Mouse (Mus musculus) ES-E14 (cell line): ENCODE measurements at regions not wholly inside any gene's neighbourhood (a gene's known extent, or its start where the extent isn't known, plus 50 kb on each side); places are given as distances from the start of the nearest gene placed in this dataset.

ENCODE experiments used
- DNase-seq: peaks from one replicate; pipeline ENCODE4 v3.0.0-alpha.2; 2013; ENCODE audit warnings: low read depth, low spot score
- H3K27ac ChIP-seq: 2 replicates; pipeline ENCODE4 v1.5.1; 2012; ENCODE audit warnings: low read depth, mild to moderate bottlenecking, low read length, moderate library complexity, mixed read lengths; ENCODE audit not compliant: poor library complexity, insufficient read depth, severe bottlenecking
- H3K36me3 ChIP-seq: 2 replicates; pipeline ENCODE4 v1.6.1; 2012; ENCODE audit warnings: mild to moderate bottlenecking, low read length, moderate library complexity, mixed read lengths; ENCODE audit not compliant: control insufficient read depth, poor library complexity, insufficient read depth, severe bottlenecking
- H3K4me1 ChIP-seq, 2 experiments: fragments of 150-350 bp in 1 of 2; sonication (generic) in 1 of 2; 2 replicates each; pipeline ENCODE4 v1.6.1; 2012; ENCODE audit warnings: low read length in 2 of 2, mild to moderate bottlenecking in 1 of 2, mixed read lengths in 1 of 2; ENCODE audit not compliant: control insufficient read depth in 2 of 2, insufficient read depth in 2 of 2, poor library complexity in 1 of 2
- H3K4me3 ChIP-seq, 2 experiments: fragments of 150-350 bp in 1 of 2; sonication (generic) in 1 of 2; 2 replicates each; pipeline ENCODE4 v1.5.1; 2012; ENCODE audit warnings: low read length in 2 of 2, low read depth in 1 of 2, mild to moderate bottlenecking in 1 of 2, mixed read lengths in 1 of 2; ENCODE audit not compliant: insufficient read depth in 1 of 2, poor library complexity in 1 of 2, severe bottlenecking in 1 of 2
- H3K9ac ChIP-seq: 2 replicates; pipeline ENCODE4 v1.6.1; 2012; ENCODE audit warnings: low read depth, mild to moderate bottlenecking, low read length, mixed read lengths; ENCODE audit not compliant: poor library complexity, insufficient read depth, severe bottlenecking
- H3K9me3 ChIP-seq: fragments of 150-350 bp; sonication (generic); 2 replicates; pipeline ENCODE4 v1.6.1; 2012; ENCODE audit warnings: low read depth, mild to moderate bottlenecking, low read length; ENCODE audit not compliant: control insufficient read depth, insufficient read depth
- CHD2 ChIP-seq: IDR thresholded peaks from 2 replicates; pipeline ENCODE4 v1.6.1; 2014; ENCODE audit warnings: mild to moderate bottlenecking, low read depth, low read length, inconsistent platforms
- HCFC1 ChIP-seq: IDR thresholded peaks from 2 replicates; pipeline ENCODE4 v1.6.1; 2012; ENCODE audit warnings: low read length, inconsistent platforms, borderline replicate concordance; ENCODE audit not compliant: insufficient read depth
- MAFK ChIP-seq: IDR thresholded peaks from 2 replicates; pipeline ENCODE4 v1.6.1; 2014; ENCODE audit warnings: mild to moderate bottlenecking, low read depth, low read length, inconsistent platforms; ENCODE audit not compliant: insufficient read depth
- ZC3H11A ChIP-seq: IDR thresholded peaks from 2 replicates; pipeline ENCODE4 v1.6.1; 2012; ENCODE audit warnings: low read depth, mild to moderate bottlenecking, inconsistent platforms, low read length, borderline replicate concordance
- ZNF384 ChIP-seq: IDR thresholded peaks from 2 replicates; pipeline ENCODE4 v1.6.1; 2012; ENCODE audit warnings: low read depth, low read length, inconsistent platforms
- in situ Hi-C, 2 experiments: fragments of 600-800 bp; cut with MboI; formaldehyde crosslinking; loops; one replicate each; pipeline ENCODE4 v1.15.1; 2025; ENCODE audit warnings: low sequenced_read_pairs in 2 of 2, inconsistent platforms in 1 of 2; ENCODE audit not compliant: unreplicated experiment in 2 of 2

GRCm38 (mm10) chr13:44061721-44062300 lies 277.2 kb downstream of the Cd83 start:
- DNase-seq, result no peak
- H3K4me1 ChIP-seq, result peaks cover 0 to 11% of the 10 kb centered on the region in 2 experiments; a peak in 2 of 4 replicates
- in situ Hi-C loops, result no loop called here
- no peak overlapping the region for H3K27ac ChIP-seq
- no peak for TF ChIP-seq MAFK
- TF ChIP-seq CHD2, result no peak
- peak; percentile 43; the same call in 1 of the 2 replicates for TF ChIP-seq ZNF384
- H3K36me3 ChIP-seq, result no peaks in the 10 kb centered on the region
- no peak overlapping the region for H3K4me3 ChIP-seq
- H3K9ac ChIP-seq, result no peak overlapping the region
- no peaks in the 10 kb centered on the region for H3K9me3 ChIP-seq

- Histone ChIP-seq H3K27ac (no peak overlapping the region), H3K4me3 (no peak overlapping the region), H3K9me3 (no peaks in the 10 kb centered on the region), H3K9ac (no peak overlapping the region), H3K36me3 (no peaks in the 10 kb centered on the region), H3K4me1 (peaks cover 0 to 11% of the 10 kb centered on the region in 2 experiments; a peak in 2 of 4 replicates)
- TF ChIP-seq ZNF384 (no peak), HCFC1 (no peak), CHD2 (no peak), ZC3H11A (no peak), MAFK (no peak)
- in situ Hi-C loops, result no loop called here
- no peak for DNase-seq
Observed at GRCm38 (mm10) chr13:44063317-44063716, 278.7 kb downstream of the Cd83 start.

GRCm38 (mm10) chr13:44064026-44064425 lies 279.5 kb downstream of the Cd83 start:
- Histone ChIP-seq H3K4me3 (no peak overlapping the region), H3K36me3 (no peaks in the 10 kb centered on the region), H3K9ac (no peak overlapping the region), H3K9me3 (no peaks in the 10 kb centered on the region), H3K27ac (no peak overlapping the region), H3K4me1 (peaks cover 0 to 11% of the 10 kb centered on the region in 2 experiments; a peak in 2 of 4 replicates)
- no peak for DNase-seq
- TF ChIP-seq MAFK (no peak), ZNF384 (no peak), CHD2 (no peak), ZC3H11A (no peak), HCFC1 (no peak)
- in situ Hi-C loops, result no loop called here

GRCm38 (mm10) chr13:44065741-44066185 lies 281.2 kb downstream of the Cd83 start:
- Histone ChIP-seq H3K9ac (no peak overlapping the region), H3K27ac (no peak overlapping the region; the same call in 1 of the 2 replicates), H3K4me1 (peaks cover 0 to 11% of the 10 kb centered on the region in 2 experiments; a peak in 2 of 4 replicates), H3K9me3 (no peaks in the 10 kb centered on the region), H3K4me3 (no peak overlapping the region), H3K36me3 (no peaks in the 10 kb centered on the region)
- no peak for DNase-seq
- in situ Hi-C loops, result no loop called here
- TF ChIP-seq CHD2, result no peak
- no peak for TF ChIP-seq ZC3H11A
- TF ChIP-seq MAFK, result no peak
- no peak for TF ChIP-seq ZNF384
- no peak for TF ChIP-seq HCFC1
